Mouse (Mus musculus) myocyte (in vitro differentiated cells): Measurements from ENCODE around the gene Amt. TPM values are rescaled to one million over a fixed set of nuclear protein-coding genes. Genes with fewer than 3 reads are reported as not detected.
"Not testable (repeated sequence)": the region's sequence is repeated elsewhere in the genome, so short reads cannot be mapped to it uniquely, and the experiment has no call there.

Experiments
- H3K27me3 ChIP-seq: one replicate; pipeline ENCODE4 v1.6.1; 2011; ENCODE audit not compliant: control insufficient read depth, insufficient read depth, insufficient read length
- H3K36me3 ChIP-seq: one replicate; pipeline ENCODE4 v1.6.1; 2011; ENCODE audit not compliant: control insufficient read depth, insufficient read depth
- H3K4me2 ChIP-seq: one replicate; pipeline ENCODE4 v1.6.1; 2011; ENCODE audit warnings: low read depth, control low read depth
- H3K4me3 ChIP-seq: one replicate; pipeline ENCODE4 v1.5.1; 2011; ENCODE audit warnings: mild to moderate bottlenecking, control low read depth, moderate library complexity
- H3K79me2 ChIP-seq: one replicate; pipeline ENCODE4 v1.6.1; 2011; ENCODE audit not compliant: control insufficient read depth, insufficient read depth
- H3ac ChIP-seq: one replicate; pipeline ENCODE4 v1.6.1; 2011; ENCODE audit not compliant: control insufficient read depth, insufficient read length
- CEBPB ChIP-seq: IDR thresholded peaks from 2 replicates; pipeline ENCODE4 v1.6.1; 2011; ENCODE audit warnings: mild to moderate bottlenecking, moderate library complexity; ENCODE audit not compliant: poor library complexity, insufficient read depth, severe bottlenecking
- E2F4 ChIP-seq: IDR thresholded peaks from one replicate; pipeline ENCODE4 v1.6.1; 2011; ENCODE audit warnings: mild to moderate bottlenecking, control low read depth, moderate library complexity; ENCODE audit not compliant: insufficient read depth
- MAX ChIP-seq: IDR thresholded peaks from one replicate; pipeline ENCODE4 v1.6.1; 2011; ENCODE audit warnings: low read depth, mild to moderate bottlenecking, control low read depth
- MYOD1 ChIP-seq, 3 experiments: IDR thresholded peaks; one replicate each; pipeline ENCODE4 v1.6.1; 2011; ENCODE audit warnings: control low read depth in 2 of 3, low read depth in 2 of 3, mild to moderate bottlenecking in 2 of 3, moderate library complexity in 1 of 3; ENCODE audit not compliant: insufficient read length in 2 of 3, control insufficient read depth in 1 of 3
- MYOG ChIP-seq, 3 experiments: IDR thresholded peaks; one replicate each; pipeline ENCODE4 v1.6.1; 2011; ENCODE audit warnings: control low read depth in 2 of 3, low read depth in 2 of 3, mild to moderate bottlenecking in 2 of 3; ENCODE audit not compliant: insufficient read length in 2 of 3, control insufficient read depth in 1 of 3, insufficient read depth in 1 of 3
- POLR2A ChIP-seq: IDR thresholded peaks from one replicate; pipeline ENCODE4 v1.6.1; 2011; ENCODE audit warnings: low read depth, mild to moderate bottlenecking, control low read depth, moderate library complexity; ENCODE audit not compliant: insufficient read length
- POLR2AphosphoS2 ChIP-seq: IDR thresholded peaks from one replicate; pipeline ENCODE4 v1.6.1; 2011; ENCODE audit warnings: low read depth, control low read depth; ENCODE audit not compliant: insufficient read length
- REST ChIP-seq: IDR thresholded peaks from one replicate; pipeline ENCODE4 v1.6.1; 2011; ENCODE audit warnings: mild to moderate bottlenecking, control low read depth, moderate library complexity; ENCODE audit not compliant: insufficient read depth, insufficient read length
- SRF ChIP-seq: IDR thresholded peaks from one replicate; pipeline ENCODE4 v1.6.1; 2011; ENCODE audit warnings: low read depth; ENCODE audit not compliant: control insufficient read depth, insufficient read length
- TCF12 ChIP-seq: IDR thresholded peaks from one replicate; pipeline ENCODE4 v1.6.1; 2011; ENCODE audit warnings: mild to moderate bottlenecking, control low read depth; ENCODE audit not compliant: poor library complexity, insufficient read depth, severe bottlenecking
- TCF3 ChIP-seq: IDR thresholded peaks from one replicate; pipeline ENCODE4 v1.6.1; 2011; ENCODE audit warnings: low read depth, control low read depth; ENCODE audit not compliant: insufficient read length
- USF1 ChIP-seq: IDR thresholded peaks from one replicate; pipeline ENCODE4 v1.6.1; 2011; ENCODE audit warnings: low read depth, mild to moderate bottlenecking, control low read depth, moderate library complexity
- polyA plus RNA-seq: library from polyadenylated mRNA; unstranded; fragments of >200 nt; fragmentation: generic; extraction: Trizol; gene quantifications from one replicate; pipeline ENCODE4 v1.2.1, GENCODE M21; 2012; ENCODE audit warnings: missing spikeins

The Amt gene
- polyA plus RNA-seq, 1 experiment = 2.1 TPM

GRCm38 (mm10) chr9:108266261-108266935 is 30.3 kb upstream of the Amt start:
- Histone ChIP-seq H3ac (no peak overlapping the region), H3K27me3 (no peaks in the 10 kb centered on the region), H3K36me3 (no peaks in the 10 kb centered on the region), H3K79me2 (peaks cover 19% of the 10 kb centered on the region), H3K4me3 (no peak overlapping the region), H3K4me2 (no peak overlapping the region)
- TF ChIP-seq POLR2AphosphoS2 (no peak), USF1 (no peak)

GRCm38 (mm10) chr9:108267691-108268090 is 29.0 kb upstream of the Amt start:
- TF ChIP-seq SRF (no peak), TCF3 (no peak), REST (no peak), CEBPB (no peak), USF1 (no peak), POLR2AphosphoS2 (no peak), E2F4 (no peak), MYOD1 (IDR thresholded peaks at IDR 0.05; ENCODE audit: control insufficient read depth in 1 of 3, insufficient read length in 2 of 3, low read depth in 2 of 3) (no peak), MYOG (IDR thresholded peaks at IDR 0.05; ENCODE audit: control insufficient read depth in 1 of 3, insufficient read depth in 1 of 3, insufficient read length in 2 of 3, low read depth in 2 of 3) (no peak), MAX (no peak), TCF12 (no peak), POLR2A (no peak)
- H3K4me2 ChIP-seq = no peak overlapping the region
- peaks cover 6% of the 10 kb centered on the region for H3K79me2 ChIP-seq
- no peaks in the 10 kb centered on the region for H3K36me3 ChIP-seq
- H3K27me3 ChIP-seq = no peaks in the 10 kb centered on the region
- H3K4me3 ChIP-seq = no peak overlapping the region
- no peak overlapping the region for H3ac ChIP-seq

DNA sequence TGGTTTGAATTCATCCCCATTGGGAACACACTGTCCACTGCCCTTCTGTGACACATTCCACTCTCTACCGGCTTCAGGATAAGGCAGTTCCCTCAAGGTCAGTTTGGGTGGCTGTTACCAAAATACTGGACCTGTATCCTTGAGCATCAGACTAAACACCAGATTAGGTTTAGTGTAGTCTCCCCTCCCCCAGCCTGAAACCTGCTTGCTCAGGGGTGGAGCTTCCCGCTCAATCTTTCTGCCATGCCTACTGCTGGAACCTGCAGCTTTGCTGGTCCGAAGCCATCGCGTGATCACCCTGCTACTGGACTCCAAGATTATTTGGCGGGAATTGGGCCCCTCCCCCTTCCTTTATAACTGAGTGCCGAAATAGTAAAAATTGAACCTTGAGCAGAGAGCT is 28.0 kb upstream of the Amt start:
- H3K36me3 ChIP-seq, H3K27me3 ChIP-seq, H3K4me2 ChIP-seq, H3ac ChIP-seq, H3K79me2 ChIP-seq, H3K4me3 ChIP-seq: not testable (repeated sequence)

GRCm38 (mm10) chr9:108271941-108272340 is 24.7 kb upstream of the Amt start:
- TF ChIP-seq SRF (no peak), MYOD1 (IDR thresholded peaks at IDR 0.05; ENCODE audit: control insufficient read depth in 1 of 3, insufficient read length in 2 of 3, low read depth in 2 of 3) (no peak), E2F4 (no peak), CEBPB (no peak), MAX (no peak), POLR2A (no peak), TCF3 (no peak), TCF12 (no peak), POLR2AphosphoS2 (no peak), REST (no peak), MYOG (IDR thresholded peaks at IDR 0.05; ENCODE audit: control insufficient read depth in 1 of 3, insufficient read depth in 1 of 3, insufficient read length in 2 of 3, low read depth in 2 of 3) (no peak), USF1 (no peak)
- no peak overlapping the region for H3ac ChIP-seq

GRCm38 (mm10) chr9:108272691-108273090 is 24.0 kb upstream of the Amt start:
- H3K4me3 ChIP-seq = no peak overlapping the region
- no peak overlapping the region for H3K4me2 ChIP-seq
- no peak overlapping the region for H3ac ChIP-seq
- H3K36me3 ChIP-seq = no peaks in the 10 kb centered on the region
- no peaks in the 10 kb centered on the region for H3K79me2 ChIP-seq
- no peaks in the 10 kb centered on the region for H3K27me3 ChIP-seq
- TF ChIP-seq POLR2A (no peak), MYOG (IDR thresholded peaks at IDR 0.05; ENCODE audit: control insufficient read depth in 1 of 3, insufficient read depth in 1 of 3, insufficient read length in 2 of 3, low read depth in 2 of 3) (peak in 1 of 3 experiments; percentile 56), REST (no peak), MYOD1 (IDR thresholded peaks at IDR 0.05; ENCODE audit: control insufficient read depth in 1 of 3, insufficient read length in 2 of 3, low read depth in 2 of 3) (peak in 2 of 3 experiments; percentile 30 to 65)

More at GRCm38 (mm10) chr9:108271941-108272340, 24.7 kb upstream of the Amt start:
- no peaks in the 10 kb centered on the region for H3K79me2 ChIP-seq
- H3K27me3 ChIP-seq = no peaks in the 10 kb centered on the region
- no peak overlapping the region for H3K4me3 ChIP-seq
- no peak overlapping the region for H3K4me2 ChIP-seq
- no peaks in the 10 kb centered on the region for H3K36me3 ChIP-seq
